Mouse (Mus musculus) colon, adult 2 months (tissue): ENCODE results near the gene Tomm40. TPM values are rescaled to one million over a fixed set of nuclear protein-coding genes. Genes with fewer than 3 reads are reported as not detected.

ENCODE experiments used
- polyA plus RNA-seq: library from polyadenylated mRNA; depleted of rRNA; stranded (reverse); fragments of >200 nt; gene quantifications from 2 replicates; pipeline ENCODE4 v1.2.3, GENCODE M21; 2012; rRNA removed

Gene Tomm40
- polyA plus RNA-seq = 106 and 114 TPM in 2 replicates

GRCm38 (mm10) chr7:19715239-19716054 lies at the start of gene Tomm40:
Gene Tomm40, minus strand, starts transcription at chr7:19715438.

GRCm38 (mm10) chr7:19750217-19751069 lies 35.2 kb upstream of the Tomm40 start, which contains the start of gene Nectin2:
Gene Nectin2, minus strand, starts transcription at chr7:19750483.

GRCm38 (mm10) chr7:19698907-19699826 lies 16.1 kb downstream of the Tomm40 start, which contains the start of gene Apoe:
Gene Apoe, minus strand, starts transcription at chr7:19699188.

GRCm38 (mm10) chr7:19691873-19692865 lies 23.1 kb downstream of the Tomm40 start, which contains the start of gene Apoc1:
Gene Apoc1, minus strand, starts transcription at chr7:19692660.

GRCm38 (mm10) chr7:19681202-19681694 lies 34.0 kb downstream of the Tomm40 start, which contains the start of the genes Gm44805 and Apoc4:
Gene Gm44805, minus strand, starts transcription at chr7:19681423.
Gene Apoc4, minus strand, starts transcription at chr7:19681479.

GRCm38 (mm10) chr7:19677872-19678271 lies 37.4 kb downstream of the Tomm40 start, which contains the start of gene Apoc2:
Gene Apoc2, minus strand, starts transcription at chr7:19677941.

GRCm38 (mm10) chr7:19664955-19665841 lies 50.0 kb downstream of the Tomm40 start, which contains the start of gene Clptm1:
Gene Clptm1, minus strand, starts transcription at chr7:19665033.

Other genes with a start within 250 kb of the Tomm40 start
- 19.5 and 30.0 TPM in 2 replicates for gene Bloc1s3, start 207.1 kb downstream of the Tomm40 start, polyA plus RNA-seq
- 218 and 235 TPM in 2 replicates for gene Trappc6a, start 207.0 kb downstream of the Tomm40 start, polyA plus RNA-seq
- gene Nkpd1, start 197.6 kb downstream of the Tomm40 start, polyA plus RNA-seq = 2.2 and 2.3 TPM in 2 replicates
- 191 and 212 TPM in 2 replicates for gene Ppp1r37, start 152.4 kb downstream of the Tomm40 start, polyA plus RNA-seq
- 2.8 and 2.9 TPM in 2 replicates for gene Zfp296, start 138.2 kb downstream of the Tomm40 start, polyA plus RNA-seq
- 109 and 138 TPM in 2 replicates for gene Gemin7, start 137.8 kb downstream of the Tomm40 start, polyA plus RNA-seq
- gene Clasrp, start 111.0 kb downstream of the Tomm40 start, polyA plus RNA-seq = 149 and 153 TPM in 2 replicates
- gene Relb, start 86.0 kb downstream of the Tomm40 start, polyA plus RNA-seq = 78.7 and 93.0 TPM in 2 replicates
- gene Clptm1, start 50.4 kb downstream of the Tomm40 start, polyA plus RNA-seq = 143 and 159 TPM in 2 replicates
- gene Apoc2, start 37.5 kb downstream of the Tomm40 start, polyA plus RNA-seq = 35.5 and 39.0 TPM in 2 replicates
- not detected in 2 replicates for gene Gm44805, start 34.0 kb downstream of the Tomm40 start, polyA plus RNA-seq
- 0.49 and 1.3 TPM in 2 replicates for gene Apoc4, start 34.0 kb downstream of the Tomm40 start, polyA plus RNA-seq
- 0.65 and 1.6 TPM in 2 replicates for gene Apoc1, start 22.8 kb downstream of the Tomm40 start, polyA plus RNA-seq
- gene Apoe, start 16.2 kb downstream of the Tomm40 start, polyA plus RNA-seq = 734 and 810 TPM in 2 replicates
- gene Nectin2, start 35.0 kb upstream of the Tomm40 start, polyA plus RNA-seq = 167 and 177 TPM in 2 replicates
- gene Bcam, start 55.6 kb upstream of the Tomm40 start, polyA plus RNA-seq = 56.6 and 61.3 TPM in 2 replicates
- 140 and 141 TPM in 2 replicates for gene Cblc, start 81.4 kb upstream of the Tomm40 start, polyA plus RNA-seq
- gene Bcl3, start 107.3 kb upstream of the Tomm40 start, polyA plus RNA-seq = 183 and 189 TPM in 2 replicates
- 0.23 and 0.93 TPM in 2 replicates for gene Gm19345, start 136.6 kb upstream of the Tomm40 start, polyA plus RNA-seq
- gene Ceacam16, start 145.9 kb upstream of the Tomm40 start, polyA plus RNA-seq = 0.28 and 0.88 TPM in 2 replicates
- not detected in 2 replicates for gene Ceacam19, start 172.5 kb upstream of the Tomm40 start, polyA plus RNA-seq
- gene Pvr, start 205.7 kb upstream of the Tomm40 start, polyA plus RNA-seq = 10.9 and 14.4 TPM in 2 replicates
- gene Igsf23, start 235.3 kb upstream of the Tomm40 start, polyA plus RNA-seq = 42.4 and 60.3 TPM in 2 replicates
- gene Ceacam20, start 250.0 kb upstream of the Tomm40 start, polyA plus RNA-seq = 97.5 and 113 TPM in 2 replicates